Mouse (Mus musculus) mature B cell (primary cell): ENCODE results near the gene Nell1.

Experiments
- in situ Hi-C: fragments of 300-500 bp; cut with MboI; formaldehyde crosslinking; loops from 2 replicates; pipeline ENCODE4 v1.14.3; 2019

Gene Nell1

DNA sequence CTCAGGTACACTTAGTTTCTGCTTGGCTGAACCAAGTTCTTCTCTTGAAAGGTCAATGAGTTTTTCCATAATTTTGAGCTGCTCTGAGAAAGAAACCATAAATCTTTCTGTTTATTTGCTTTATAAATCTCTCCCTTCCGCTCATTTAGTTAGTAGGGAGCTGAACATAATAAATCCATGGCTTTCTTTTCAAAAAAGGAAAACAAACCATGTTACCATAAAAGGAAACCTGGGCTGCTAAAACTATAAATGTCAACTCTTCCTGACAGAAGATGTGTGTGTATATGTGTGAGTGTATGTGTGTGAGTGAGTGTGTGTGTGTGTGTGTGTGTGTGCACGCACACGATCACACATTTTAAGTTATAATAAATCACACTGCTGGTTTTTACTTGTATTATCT lies 320.8 kb downstream of the Nell1 start:
- in situ Hi-C loops, result no loop called here

DNA sequence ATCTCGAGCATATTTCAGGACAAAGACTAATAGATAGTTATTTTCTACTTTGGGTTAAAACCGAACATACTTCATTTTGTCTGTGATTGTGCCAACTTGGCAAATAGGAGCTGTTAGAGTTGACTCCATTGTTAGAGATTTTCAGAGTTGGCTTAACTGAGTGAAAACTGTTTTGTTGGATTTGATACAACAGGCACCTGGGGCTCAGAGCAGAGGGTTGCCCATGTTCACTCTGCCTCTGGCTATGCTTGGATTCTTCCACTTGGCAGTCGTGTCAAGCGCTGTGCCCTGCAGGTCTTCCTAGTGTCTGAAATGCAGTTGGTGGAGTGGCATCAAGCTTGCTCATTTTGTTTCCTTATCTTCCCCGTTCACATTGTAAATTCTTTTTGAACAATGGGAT lies 363.6 kb downstream of the Nell1 start:
- in situ Hi-C loops, result no loop called here

- in situ Hi-C loops, result no loop called here
Measured at GRCm38 (mm10) chr7:50338757-50339156, 364.1 kb downstream of the Nell1 start.

DNA sequence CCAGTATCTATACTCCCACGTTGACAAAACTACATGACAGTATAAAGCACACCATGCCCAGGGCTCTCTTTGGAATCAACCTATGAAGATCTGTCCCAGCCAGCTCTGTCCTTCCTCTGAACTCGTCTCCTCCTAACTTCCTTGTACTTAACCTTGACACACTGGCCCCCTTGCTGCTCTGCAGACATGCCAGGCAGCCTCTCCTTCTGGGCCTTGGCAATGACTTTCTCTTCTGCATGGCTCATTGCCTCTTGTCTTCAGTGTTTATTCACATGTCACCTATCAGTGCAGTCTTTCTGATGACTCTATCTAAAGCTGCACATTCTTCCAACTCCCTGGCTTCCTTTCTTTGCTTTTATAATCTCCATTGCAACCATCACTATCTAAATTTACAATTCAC lies 376.9 kb downstream of the Nell1 start:
- in situ Hi-C loops, result no loop called here

DNA sequence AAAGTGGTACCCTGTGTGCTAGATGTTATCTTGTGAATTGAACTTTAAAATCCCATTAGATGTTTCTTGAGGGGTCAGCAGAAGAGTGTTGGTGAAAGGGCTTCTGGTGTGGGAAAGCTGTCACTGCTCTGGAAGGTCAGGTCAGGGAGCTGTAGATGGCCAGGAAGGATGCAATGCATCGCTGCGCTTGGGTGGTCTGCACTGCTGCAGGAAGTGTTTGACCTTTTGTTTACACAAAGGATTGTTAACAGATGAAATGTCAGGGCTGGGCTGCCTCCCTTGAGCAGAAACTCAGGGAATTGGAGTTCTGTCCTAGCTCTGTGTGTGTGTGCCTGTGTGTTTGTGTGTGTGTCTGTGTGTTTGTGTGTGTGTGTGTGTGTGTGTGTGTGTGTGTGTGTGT lies 382.5 kb downstream of the Nell1 start:
- in situ Hi-C loops, result no loop called here

- in situ Hi-C loops, result no loop called here
Measured at GRCm38 (mm10) chr7:50362039-50362438, 387.4 kb downstream of the Nell1 start.

GRCm38 (mm10) chr7:50374876-50375275 lies 400.2 kb downstream of the Nell1 start:
- in situ Hi-C loops, result no loop called here

DNA sequence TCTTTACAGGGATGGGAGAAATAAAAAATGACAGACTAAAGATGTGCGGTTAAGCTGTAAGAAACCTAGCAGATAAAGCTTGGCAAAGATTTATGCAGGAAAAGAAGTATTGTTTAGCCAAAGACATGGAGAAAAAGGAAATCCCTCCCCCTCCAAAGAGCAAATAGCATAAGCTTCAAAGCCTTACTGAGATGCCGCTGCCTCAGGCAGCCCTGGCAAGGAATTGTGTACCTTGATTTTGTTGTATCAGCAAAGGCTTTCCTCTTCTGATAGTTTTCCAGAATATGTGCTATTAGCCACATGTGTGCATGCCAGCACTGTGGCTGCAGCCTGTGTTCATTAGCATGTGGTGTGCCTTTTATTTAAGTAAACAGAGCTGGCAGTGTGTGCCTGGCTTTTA lies 435.8 kb downstream of the Nell1 start:
- in situ Hi-C loops, result no loop called here

- in situ Hi-C loops, result no loop called here
Measured at GRCm38 (mm10) chr7:50419976-50420375, 445.3 kb downstream of the Nell1 start.

- in situ Hi-C loops, result no loop called here
Measured at GRCm38 (mm10) chr7:50422422-50423195, 447.9 kb downstream of the Nell1 start.

DNA sequence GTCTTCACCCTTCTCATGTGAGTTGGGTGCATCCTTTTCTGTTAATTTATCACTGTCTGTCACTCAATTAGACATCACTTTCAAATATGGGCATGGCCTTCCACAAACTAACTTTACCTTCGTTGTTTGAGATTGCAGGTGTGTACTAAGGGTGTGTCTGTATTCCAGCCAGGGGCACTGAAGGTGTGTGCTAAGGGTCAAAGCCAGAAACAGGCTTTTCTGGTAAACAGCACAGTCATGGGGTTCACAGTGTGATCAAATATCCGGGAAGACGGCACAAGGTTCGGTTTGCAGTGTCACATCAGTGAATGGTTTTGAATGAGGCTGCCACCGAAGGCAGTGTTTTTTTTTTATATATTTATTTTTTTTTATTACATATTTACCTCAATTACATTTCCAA lies 455.1 kb downstream of the Nell1 start:
- in situ Hi-C loops, result no loop called here

- in situ Hi-C loops, result no loop called here
Measured at GRCm38 (mm10) chr7:50441237-50441636, 466.6 kb downstream of the Nell1 start.

DNA sequence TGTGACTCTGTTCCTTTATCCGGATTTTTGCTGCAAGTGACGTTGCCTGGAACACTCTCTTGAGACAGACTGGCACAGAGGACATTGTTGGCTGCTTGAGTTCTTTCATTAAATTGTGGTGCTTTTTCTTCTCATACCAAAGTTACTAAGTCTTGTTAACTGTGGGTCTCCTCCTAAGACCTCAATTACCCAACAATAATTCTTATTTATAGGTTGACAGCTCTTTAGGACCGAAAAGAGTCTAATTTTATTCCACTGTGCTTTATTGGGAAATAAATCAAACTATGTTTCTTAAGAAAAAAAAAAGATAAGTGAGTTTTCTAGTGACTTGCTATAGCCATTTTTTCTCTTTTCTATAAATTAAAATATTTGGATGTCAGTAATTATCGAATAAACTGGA lies 472.7 kb downstream of the Nell1 start:
- in situ Hi-C loops, result no loop called here

DNA sequence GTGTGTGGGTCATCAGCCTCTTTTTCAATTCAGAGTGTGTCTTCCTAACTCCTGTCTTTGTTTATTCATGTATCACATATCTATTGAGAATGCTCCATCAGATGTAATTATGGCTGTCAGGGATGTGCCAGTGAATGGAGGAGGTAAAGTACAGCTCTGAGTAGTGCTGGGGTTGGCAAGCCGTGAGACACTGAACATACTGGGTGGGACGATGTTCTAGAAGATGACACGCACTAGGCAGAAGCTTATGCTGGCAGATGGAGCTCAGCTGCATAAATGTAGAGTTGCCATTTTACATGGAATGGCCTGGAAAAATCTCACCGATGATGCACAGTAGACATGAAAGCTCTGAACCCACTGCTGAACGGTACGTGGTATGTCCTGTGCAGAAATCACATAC lies 493.1 kb downstream of the Nell1 start:
- in situ Hi-C loops, result no loop called here

DNA sequence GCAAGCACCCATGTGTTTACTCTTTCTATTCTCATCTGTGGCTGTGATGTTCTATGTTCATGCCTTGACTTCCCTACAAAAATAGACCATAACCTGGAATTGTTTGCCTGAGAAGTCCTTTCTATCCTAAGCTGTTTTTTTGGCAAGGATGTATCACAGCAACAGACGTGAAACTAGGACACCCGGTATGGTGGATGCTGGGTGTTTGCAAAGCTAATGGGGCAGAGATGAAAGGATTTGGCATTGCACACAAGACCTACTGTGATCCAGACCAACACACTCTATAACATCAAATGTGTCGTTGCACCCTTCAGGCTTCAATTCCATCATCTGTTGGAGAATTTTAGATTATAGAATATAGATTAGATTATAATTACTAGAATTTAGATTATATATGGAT lies 495.9 kb downstream of the Nell1 start:
- in situ Hi-C loops, result no loop called here

DNA sequence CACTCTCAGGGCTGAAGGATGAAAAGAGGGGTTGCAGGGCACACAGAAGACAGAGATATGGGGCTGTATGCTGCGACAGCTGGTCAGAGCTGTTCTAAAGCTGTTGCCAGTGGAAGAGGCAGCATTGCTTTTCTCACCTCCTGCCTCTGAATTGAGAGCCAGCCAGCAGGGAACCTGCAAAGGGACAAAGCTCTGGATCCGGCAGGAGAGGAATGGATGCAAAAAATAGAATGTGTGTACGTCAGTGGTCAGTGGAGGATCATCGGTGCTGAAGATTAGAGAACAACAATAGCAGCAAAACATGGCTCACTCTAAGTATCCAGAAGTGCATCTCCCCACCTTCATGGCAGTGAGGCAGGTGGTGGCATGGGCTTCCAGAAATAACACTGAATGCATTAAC lies 507.3 kb downstream of the Nell1 start:
- in situ Hi-C loops, result no loop called here

- in situ Hi-C loops, result no loop called here
Measured at GRCm38 (mm10) chr7:50485304-50485703, 510.6 kb downstream of the Nell1 start.

- in situ Hi-C loops, result no loop called here
Measured at GRCm38 (mm10) chr7:50486884-50487420, 512.3 kb downstream of the Nell1 start.

DNA sequence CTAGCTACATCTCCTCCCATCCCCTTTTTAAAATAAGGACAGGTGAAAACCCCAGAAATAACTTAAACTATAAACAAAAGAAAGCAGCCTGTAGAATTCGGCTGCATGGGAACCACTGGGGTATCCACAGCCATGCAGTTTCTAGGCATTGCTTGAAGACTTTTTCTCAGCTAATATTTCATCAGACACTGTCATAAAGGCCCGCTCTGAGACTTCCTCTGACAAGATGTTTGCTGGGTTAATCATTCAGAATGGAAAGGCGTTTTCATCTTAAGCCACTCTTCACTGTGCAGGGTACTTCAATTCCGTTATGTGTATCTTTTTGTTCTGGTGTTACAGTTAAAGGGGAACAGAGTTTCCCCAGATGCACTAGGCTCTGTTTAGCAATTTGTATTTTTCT lies 526.9 kb downstream of the Nell1 start:
- in situ Hi-C loops, result no loop called here

DNA sequence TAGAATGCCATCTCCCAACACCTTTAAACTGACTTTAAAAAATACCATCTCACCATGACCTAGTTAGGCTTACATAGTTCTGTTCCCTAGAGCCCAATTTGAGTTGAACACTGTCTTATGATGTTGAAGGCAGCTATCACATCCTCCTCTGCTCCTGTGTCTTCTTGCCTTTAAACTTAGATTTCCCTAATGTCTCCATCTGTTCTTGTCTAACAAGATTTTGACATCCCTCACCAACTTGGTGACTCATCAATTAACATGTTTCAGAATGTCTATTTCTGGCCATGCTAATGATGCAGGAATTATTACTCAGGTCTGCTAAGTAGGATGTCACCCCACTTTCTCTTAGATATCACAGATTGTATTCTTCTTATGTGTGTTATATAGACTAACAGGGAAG lies 532.4 kb downstream of the Nell1 start:
- in situ Hi-C loops, result no loop called here

GRCm38 (mm10) chr7:50514830-50515229 lies 540.2 kb downstream of the Nell1 start:
- in situ Hi-C loops, result no loop called here

DNA sequence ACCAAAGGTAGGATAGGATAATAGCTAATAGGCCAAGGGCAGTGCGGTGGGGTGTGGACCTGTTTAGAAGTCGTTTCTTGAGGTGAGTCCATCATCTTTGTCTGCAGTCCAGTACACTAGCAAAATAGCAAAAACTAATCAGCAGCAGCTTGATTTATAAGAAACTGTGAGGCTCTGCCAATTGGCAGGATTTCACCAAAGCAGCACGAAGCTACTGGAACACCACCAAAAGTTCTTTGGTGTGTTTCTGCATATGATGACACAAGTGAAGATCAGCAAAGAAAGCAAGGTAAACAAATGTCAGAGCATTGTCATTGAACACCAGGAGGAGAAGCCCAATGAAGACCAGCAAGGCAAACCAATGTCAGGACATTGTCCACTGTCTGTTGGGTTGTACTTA lies 542.0 kb downstream of the Nell1 start:
- in situ Hi-C loops, result no loop called here

GRCm38 (mm10) chr7:50543373-50543772 lies 568.7 kb downstream of the Nell1 start:
- in situ Hi-C loops, result no loop called here

DNA sequence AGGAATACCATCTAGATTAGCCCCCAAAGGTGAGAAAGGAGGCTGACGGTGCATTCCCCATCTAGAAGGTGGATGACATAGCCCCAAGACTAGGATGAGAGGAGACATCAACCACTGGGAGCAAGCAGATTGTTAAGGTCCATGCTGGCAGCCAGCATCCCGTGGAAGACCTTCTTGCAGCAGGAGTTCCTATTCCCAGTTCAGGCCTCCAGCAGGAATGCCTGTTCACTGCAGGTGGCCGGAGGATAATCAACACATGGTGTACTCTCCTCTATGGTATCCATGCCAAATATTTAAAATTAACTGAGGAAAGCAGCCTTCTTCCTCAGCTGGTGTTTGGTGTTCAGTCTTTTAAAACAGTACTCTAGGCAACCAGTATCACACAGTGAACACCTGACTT lies 574.9 kb downstream of the Nell1 start:
- in situ Hi-C loops, result no loop called here
